Mouse (Mus musculus) layer of hippocampus, adult 9-11 months (tissue): ENCODE measurements at regions not wholly inside any gene's neighbourhood (a gene's known extent, or its start where the extent isn't known, plus 50 kb on each side); places are given as distances from the start of the nearest gene placed in this dataset.

Experiments used
- DNase-seq: peaks from one replicate; pipeline ENCODE4 v3.0.0; 2022

- DNase-seq = no peak
Measured at GRCm38 (mm10) chr2:45850018-45850605, 732.9 kb upstream of the Zeb2 start.

GRCm38 (mm10) chr2:45840389-45840788, 723.2 kb upstream of the Zeb2 start:
- DNase-seq = no peak

GRCm38 (mm10) chr2:45836546-45837221, 719.5 kb upstream of the Zeb2 start:
- DNase-seq = no peak

- DNase-seq = no peak
Measured at GRCm38 (mm10) chr2:45817945-45818719, 700.9 kb upstream of the Zeb2 start.

- DNase-seq = no peak
Measured at GRCm38 (mm10) chr2:45814741-45815140, 697.5 kb upstream of the Zeb2 start.

- DNase-seq = no peak
Measured at GRCm38 (mm10) chr2:45805329-45805728, 688.1 kb upstream of the Zeb2 start.

GRCm38 (mm10) chr2:45800131-45800530, 682.9 kb upstream of the Zeb2 start:
- no peak for DNase-seq

- DNase-seq = no peak
Measured at GRCm38 (mm10) chr2:45793561-45793960, 676.4 kb upstream of the Zeb2 start.

GRCm38 (mm10) chr2:45789739-45790138, 672.5 kb upstream of the Zeb2 start:
- DNase-seq = no peak

GRCm38 (mm10) chr2:45787732-45788390, 670.7 kb upstream of the Zeb2 start:
- no peak for DNase-seq

GRCm38 (mm10) chr2:45786787-45787186, 669.6 kb upstream of the Zeb2 start:
- no peak for DNase-seq

- no peak for DNase-seq
Measured at GRCm38 (mm10) chr2:45785684-45786083, 668.5 kb upstream of the Zeb2 start.

- no peak for DNase-seq
Measured at GRCm38 (mm10) chr2:45783634-45784412, 666.6 kb upstream of the Zeb2 start.

GRCm38 (mm10) chr2:45777466-45777865, 660.3 kb upstream of the Zeb2 start:
- no peak for DNase-seq

- no peak for DNase-seq
Measured at GRCm38 (mm10) chr2:45776485-45777135, 659.4 kb upstream of the Zeb2 start.

- no peak for DNase-seq
Measured at GRCm38 (mm10) chr2:45775691-45776090, 658.5 kb upstream of the Zeb2 start.

GRCm38 (mm10) chr2:45774416-45774815, 657.2 kb upstream of the Zeb2 start:
- no peak for DNase-seq

- DNase-seq = no peak
Measured at GRCm38 (mm10) chr2:45757176-45757575, 640.0 kb upstream of the Zeb2 start.

GRCm38 (mm10) chr2:45756395-45756794, 639.2 kb upstream of the Zeb2 start:
- DNase-seq = no peak

- DNase-seq = no peak
Measured at GRCm38 (mm10) chr2:45751746-45752145, 634.6 kb upstream of the Zeb2 start.

GRCm38 (mm10) chr2:45749379-45749778, 632.2 kb upstream of the Zeb2 start:
- DNase-seq = no peak
